Mouse (Mus musculus): ENCODE measurements around the gene Gck.
A peak's percentile ranks its signal among the peaks of the same experiment; 100 is the strongest.

- TF ChIP-seq CTCF (IDR thresholded peaks at IDR 0.05; ENCODE audit: borderline replicate concordance, insufficient read depth, low read length) (no peak), POLR2A (IDR thresholded peaks at IDR 0.05; ENCODE audit: low read depth, low read length) (peak; percentile 63)
Observed at GRCm38 (mm10) chr11:5901950-5902349, 47.9 kb downstream of the Gck start.

Measured in embryonic fibroblast, embryonic 13.5 days (primary cell).